Mouse (Mus musculus): ENCODE data around the gene Egln1.

The Egln1 gene

GRCm38 (mm10) chr8:124944406-124944805 is 4.7 kb downstream of the Egln1 start:
- no peak for DNase-seq (ENCODE audit: low spot score in 2 of 2)

- no peak for DNase-seq (ENCODE audit: low spot score in 2 of 2)
Measured at GRCm38 (mm10) chr8:124943801-124944200, 5.3 kb downstream of the Egln1 start.

GRCm38 (mm10) chr8:124937293-124937692 is 11.8 kb downstream of the Egln1 start:
- DNase-seq (ENCODE audit: low spot score in 2 of 2) = no peak

GRCm38 (mm10) chr8:124936699-124937098 is 12.4 kb downstream of the Egln1 start:
- DNase-seq (ENCODE audit: low spot score in 2 of 2) = no peak

GRCm38 (mm10) chr8:124935116-124935515 is 14.0 kb downstream of the Egln1 start:
- no peak for DNase-seq (ENCODE audit: low spot score in 2 of 2)

GRCm38 (mm10) chr8:124932435-124932834 is 16.7 kb downstream of the Egln1 start:
- no peak for DNase-seq (ENCODE audit: low spot score in 2 of 2)

- no peak for DNase-seq (ENCODE audit: low spot score in 2 of 2)
Measured at GRCm38 (mm10) chr8:124930649-124931048, 18.5 kb downstream of the Egln1 start.

GRCm38 (mm10) chr8:124930086-124930485 is 19.0 kb downstream of the Egln1 start:
- no peak for DNase-seq (ENCODE audit: low spot score in 2 of 2)

GRCm38 (mm10) chr8:124929006-124929405 is 20.1 kb downstream of the Egln1 start:
- no peak for DNase-seq (ENCODE audit: low spot score in 2 of 2)

GRCm38 (mm10) chr8:124926351-124926771 is 22.8 kb downstream of the Egln1 start:
- DNase-seq (ENCODE audit: low spot score in 2 of 2) = no peak

- no peak for DNase-seq (ENCODE audit: low spot score in 2 of 2)
Measured at GRCm38 (mm10) chr8:124925544-124926266, 23.4 kb downstream of the Egln1 start.

- no peak for DNase-seq (ENCODE audit: low spot score in 2 of 2)
Measured at GRCm38 (mm10) chr8:124923971-124924652, 25.0 kb downstream of the Egln1 start.

GRCm38 (mm10) chr8:124922490-124923089 is 26.5 kb downstream of the Egln1 start:
- DNase-seq (ENCODE audit: low spot score in 2 of 2) = no peak

GRCm38 (mm10) chr8:124921369-124922279 is 27.5 kb downstream of the Egln1 start:
- DNase-seq (ENCODE audit: low spot score in 2 of 2) = no peak

- no peak for DNase-seq (ENCODE audit: low spot score in 2 of 2)
Measured at GRCm38 (mm10) chr8:124917741-124918484, 31.2 kb downstream of the Egln1 start.

- no peak for DNase-seq (ENCODE audit: low spot score in 2 of 2)
Measured at GRCm38 (mm10) chr8:124914061-124914460, 35.1 kb downstream of the Egln1 start.

GRCm38 (mm10) chr8:124911938-124912872 is 36.9 kb downstream of the Egln1 start:
- DNase-seq (ENCODE audit: low spot score in 2 of 2) = no peak

GRCm38 (mm10) chr8:124910349-124910748 is 38.8 kb downstream of the Egln1 start:
- no peak for DNase-seq (ENCODE audit: low spot score in 2 of 2)

- DNase-seq (ENCODE audit: low spot score in 2 of 2) = no peak
Measured at GRCm38 (mm10) chr8:124909936-124910335, 39.2 kb downstream of the Egln1 start.

GRCm38 (mm10) chr8:124905482-124905881 is 43.6 kb downstream of the Egln1 start:
- DNase-seq (ENCODE audit: low spot score in 2 of 2) = no peak

Measured in frontal cortex, postnatal 10 days (tissue).